Mouse (Mus musculus): ENCODE results near the gene Birc6. TPM values are rescaled to one million over a fixed set of nuclear protein-coding genes. Genes with fewer than 3 reads are reported as not detected.

The Birc6 gene
- polyA plus RNA-seq, 1 experiment: 0.73 TPM

- no peak for TF ChIP-seq GATA1 (IDR thresholded peaks at IDR 0.05; ENCODE audit: low read length)
- TF ChIP-seq TAL1 (IDR thresholded peaks at IDR 0.05; ENCODE audit: low read length): no peak
- Histone ChIP-seq H3K4me1 (ENCODE audit: control insufficient read depth) (no peaks in the 10 kb centered on the region), H3K4me3 (replicated peaks) (no peak overlapping the region), H3K27me3 (ENCODE audit: control insufficient read depth) (no peaks in the 10 kb centered on the region), H3K9me3 (ENCODE audit: control insufficient read depth, low read length) (no peaks in the 10 kb centered on the region), H3K36me3 (ENCODE audit: control insufficient read depth) (peaks cover 12% of the 10 kb centered on the region)
These were observed 222.9 kb downstream of the Birc6 start for GRCm38 (mm10) chr17:74751026-74751425.

Other genes with a start within 250 kb of the Birc6 start
- 13.0 and 18.4 TPM in 2 replicates for gene Memo1, start 232.8 kb upstream of the Birc6 start, polyA plus RNA-seq (2012)
- gene Dpy30, start 204.4 kb upstream of the Birc6 start, polyA plus RNA-seq (2012): 7.9 and 9.4 TPM in 2 replicates
- gene Spast, start 189.3 kb upstream of the Birc6 start, polyA plus RNA-seq (2012): 0.20 and 0.30 TPM in 2 replicates
- 0.10 and 0.14 TPM in 2 replicates for gene Slc30a6, start 132.7 kb upstream of the Birc6 start, polyA plus RNA-seq (2012)
- not detected in 2 replicates for gene Nlrc4, start 69.2 kb upstream of the Birc6 start, polyA plus RNA-seq (2012)
- gene Yipf4, start 38.8 kb upstream of the Birc6 start, polyA plus RNA-seq (2012): 7.8 and 10.0 TPM in 2 replicates
- gene Ttc27, start 189.4 kb downstream of the Birc6 start, polyA plus RNA-seq (2012): 0.27 and 0.39 TPM in 2 replicates